Mouse (Mus musculus) cerebellum, adult 8-10 months (tissue): ENCODE measurements around the gene Fblim1.
"Not testable (repeated sequence)": the region's sequence is repeated elsewhere in the genome, so short reads cannot be mapped to it uniquely, and the experiment has no call there.

ENCODE experiments used
- DNase-seq: peaks from one replicate; pipeline ENCODE4 v3.0.0; 2022

Gene Fblim1

DNA sequence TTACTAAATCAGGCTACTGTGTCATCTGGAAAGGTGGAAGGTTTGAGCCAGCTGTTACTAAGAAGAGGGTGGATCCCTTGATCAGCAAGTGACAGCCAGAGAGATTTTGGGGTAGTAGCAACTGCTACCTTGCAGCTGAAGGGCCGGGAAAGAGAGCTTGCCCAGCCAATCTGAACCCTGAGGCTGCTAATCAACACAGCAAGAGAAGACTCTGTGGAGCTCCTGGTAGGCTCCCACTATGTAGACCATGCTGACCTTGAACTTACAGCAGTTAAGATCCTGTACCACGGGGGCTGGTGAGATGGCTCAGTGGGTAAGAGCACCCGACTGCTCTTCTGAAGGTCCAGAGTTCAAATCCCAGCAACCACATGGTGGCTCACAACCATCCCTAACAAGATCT, 41.2 kb downstream of the Fblim1 start:
- DNase-seq: no peak

- DNase-seq: no peak
Measured at GRCm38 (mm10) chr4:141564209-141564608, 41.7 kb downstream of the Fblim1 start.

- no peak for DNase-seq
Measured at GRCm38 (mm10) chr4:141562281-141562680, 43.6 kb downstream of the Fblim1 start.

DNA sequence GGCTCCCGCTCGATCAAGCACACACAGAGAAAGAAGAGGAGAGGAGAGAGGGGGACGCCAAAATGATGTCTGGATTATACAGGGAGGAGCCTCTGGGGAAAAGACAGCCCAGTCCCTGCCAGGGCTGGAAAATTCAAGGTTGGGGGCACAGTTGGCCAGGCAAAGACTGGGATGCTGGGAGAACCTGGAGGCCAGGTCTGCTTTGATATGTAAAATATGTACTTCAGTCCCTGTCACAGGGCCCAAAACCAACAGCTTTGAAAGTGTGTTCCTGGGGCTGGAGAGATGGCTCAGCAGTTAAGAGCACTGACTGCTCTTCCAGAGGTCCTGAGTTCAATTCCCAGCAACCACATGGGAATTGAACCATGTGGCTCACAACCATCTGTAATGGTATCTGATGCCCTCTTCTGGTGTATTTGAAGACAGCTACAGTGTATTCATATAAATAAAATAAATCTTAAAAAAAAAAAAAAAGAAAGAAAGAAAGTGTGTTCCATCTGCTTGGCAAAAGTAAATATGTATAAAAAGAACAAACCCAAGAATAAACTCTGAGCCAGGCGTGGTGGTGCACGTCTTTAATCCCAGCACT, 44.5 kb downstream of the Fblim1 start:
- not testable (repeated sequence) for DNase-seq

DNA sequence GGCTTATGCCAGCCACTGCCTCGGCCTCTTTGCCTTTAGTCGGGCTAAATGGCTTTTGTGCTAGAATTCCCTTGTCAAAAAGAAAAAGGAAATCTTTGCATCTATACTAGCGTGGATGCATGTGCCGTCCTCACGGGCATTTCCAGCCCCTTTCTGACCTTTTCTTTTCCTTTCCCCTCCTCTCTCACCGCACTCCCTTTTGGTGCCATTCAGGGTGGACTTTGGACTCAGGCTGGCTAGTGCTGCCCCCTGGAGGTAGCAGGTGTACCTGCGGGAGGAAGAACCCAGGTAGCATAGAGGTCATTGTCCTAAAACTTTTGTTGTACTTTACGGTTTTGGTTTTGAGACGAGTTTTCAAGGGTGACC, 46.0 kb downstream of the Fblim1 start:
- DNase-seq: peak; percentile 87

- DNase-seq: peak; percentile 71
Measured at GRCm38 (mm10) chr4:141559131-141559897, 46.6 kb downstream of the Fblim1 start.

DNA sequence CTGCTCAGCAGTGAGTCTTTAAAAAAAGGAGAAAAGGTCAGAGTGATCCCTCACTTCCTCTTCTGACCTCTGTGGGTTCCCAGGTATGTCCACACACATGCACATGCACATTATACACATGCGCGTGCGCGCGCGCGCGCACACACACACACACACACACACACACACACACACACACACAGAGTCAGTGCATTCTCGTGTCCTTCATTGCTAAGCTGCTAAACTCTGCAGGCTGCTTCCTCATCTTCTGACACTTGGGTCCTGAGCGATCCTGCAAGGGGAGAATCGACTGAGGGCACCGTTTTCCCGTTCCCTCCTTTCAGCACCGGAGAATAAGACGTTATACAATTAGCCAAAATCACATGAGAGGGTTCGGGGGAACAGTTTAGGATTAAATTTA, 47.2 kb downstream of the Fblim1 start:
- no peak for DNase-seq

- DNase-seq: not testable (repeated sequence)
Measured at GRCm38 (mm10) chr4:141556163-141556562, 49.7 kb downstream of the Fblim1 start.

- DNase-seq: not testable (repeated sequence)
Measured at GRCm38 (mm10) chr4:141554255-141554865, 51.5 kb downstream of the Fblim1 start.

- DNase-seq: no peak
Measured at GRCm38 (mm10) chr4:141552484-141552883, 53.4 kb downstream of the Fblim1 start.

GRCm38 (mm10) chr4:141547299-141547698, 58.6 kb downstream of the Fblim1 start:
- DNase-seq: no peak

GRCm38 (mm10) chr4:141546334-141547200, 59.3 kb downstream of the Fblim1 start:
- DNase-seq: peak; percentile 82

- peak; percentile 99 for DNase-seq
Measured at GRCm38 (mm10) chr4:141545743-141546333, 60.1 kb downstream of the Fblim1 start.

DNA sequence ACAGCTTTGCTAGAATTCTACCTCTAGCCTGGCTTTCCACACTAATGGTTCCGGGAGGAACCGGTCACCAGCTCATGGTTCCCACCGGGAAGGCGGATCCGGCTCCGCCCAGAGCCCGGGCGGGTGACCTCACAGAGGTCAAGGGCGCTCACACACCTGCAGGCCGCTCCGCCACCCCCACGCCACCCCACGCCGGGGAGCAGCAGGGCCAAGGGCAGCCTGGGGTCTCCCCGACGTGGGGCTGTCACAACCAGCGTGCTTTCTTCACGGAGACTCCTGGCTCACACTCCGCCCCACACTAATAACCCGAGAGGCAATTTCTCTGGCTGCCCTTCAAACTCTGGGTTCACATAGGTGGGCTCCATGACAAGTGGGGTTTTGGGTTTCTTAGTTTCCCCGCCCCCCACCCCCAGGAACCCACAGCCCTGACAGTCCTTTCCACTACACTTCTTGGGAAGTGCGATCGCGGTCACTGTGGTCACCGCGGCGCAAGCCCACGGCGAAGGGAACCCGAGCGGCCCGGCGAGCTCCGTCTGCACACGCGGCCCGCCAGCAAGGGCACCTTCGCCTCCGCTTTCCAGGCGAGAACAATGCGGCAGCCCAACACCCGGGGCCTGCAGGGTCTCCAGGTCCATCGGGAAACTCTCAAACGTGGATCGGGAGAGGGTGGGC, 60.7 kb downstream of the Fblim1 start:
- DNase-seq: peak; percentile 80

GRCm38 (mm10) chr4:141544536-141544935, 61.4 kb downstream of the Fblim1 start:
- DNase-seq: no peak

GRCm38 (mm10) chr4:141543593-141543992, 62.3 kb downstream of the Fblim1 start:
- no peak for DNase-seq

GRCm38 (mm10) chr4:141541851-141542250, 64.0 kb downstream of the Fblim1 start:
- no peak for DNase-seq

DNA sequence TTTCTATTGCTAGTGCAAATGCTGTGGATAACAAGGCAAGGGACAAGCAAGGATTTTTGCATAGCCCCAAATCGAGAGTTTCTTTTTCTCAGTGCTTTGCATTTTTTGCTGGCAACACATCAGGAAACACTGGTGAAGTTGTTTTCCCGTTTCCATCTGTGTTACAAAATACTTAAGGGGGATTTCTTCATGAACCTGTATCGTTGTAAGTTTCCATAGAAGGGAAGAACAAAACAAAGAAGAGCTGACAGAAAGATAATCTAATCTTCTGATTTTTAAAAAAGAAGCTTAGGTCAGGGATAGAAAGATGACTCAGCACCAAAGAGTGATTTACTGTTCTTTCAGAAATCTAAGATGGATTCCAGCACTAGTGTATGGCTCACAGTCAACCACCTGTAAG, 65.1 kb downstream of the Fblim1 start:
- no peak for DNase-seq

GRCm38 (mm10) chr4:141539213-141539767, 66.6 kb downstream of the Fblim1 start:
- no peak for DNase-seq

- DNase-seq: peak; percentile 92
Measured at GRCm38 (mm10) chr4:141538408-141539212, 67.3 kb downstream of the Fblim1 start, which contains the start of gene Spen. Gene Spen (minus strand): TSS chr4:141538597.
